Mouse (Mus musculus): Measurements from ENCODE around the gene Cdk6.
"Not testable (repeated sequence)": the region's sequence is repeated elsewhere in the genome, so short reads cannot be mapped to it uniquely, and the experiment has no call there.

The Cdk6 gene

DNA sequence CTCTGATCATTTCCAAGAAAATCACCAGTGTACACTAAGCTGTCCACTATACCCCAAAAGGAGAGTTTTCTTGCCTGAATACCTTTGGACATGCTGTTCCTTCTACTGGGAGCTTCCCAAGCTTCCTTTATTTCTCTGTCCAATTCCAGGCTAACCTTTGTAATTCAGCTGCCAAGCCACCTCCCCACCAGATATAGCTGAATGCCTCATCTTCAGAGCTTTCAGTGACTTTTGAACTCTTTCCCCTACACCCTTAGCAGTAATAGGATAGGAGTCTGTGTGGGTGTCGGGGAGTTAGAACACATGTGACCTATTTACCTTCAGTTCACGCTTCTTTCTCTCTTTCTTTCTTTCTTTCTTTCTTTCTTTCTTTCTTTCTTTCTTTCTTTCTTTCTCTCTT, 34.9 kb downstream of the Cdk6 start:
- DNase-seq (ENCODE audit: low spot score) = no peak

DNA sequence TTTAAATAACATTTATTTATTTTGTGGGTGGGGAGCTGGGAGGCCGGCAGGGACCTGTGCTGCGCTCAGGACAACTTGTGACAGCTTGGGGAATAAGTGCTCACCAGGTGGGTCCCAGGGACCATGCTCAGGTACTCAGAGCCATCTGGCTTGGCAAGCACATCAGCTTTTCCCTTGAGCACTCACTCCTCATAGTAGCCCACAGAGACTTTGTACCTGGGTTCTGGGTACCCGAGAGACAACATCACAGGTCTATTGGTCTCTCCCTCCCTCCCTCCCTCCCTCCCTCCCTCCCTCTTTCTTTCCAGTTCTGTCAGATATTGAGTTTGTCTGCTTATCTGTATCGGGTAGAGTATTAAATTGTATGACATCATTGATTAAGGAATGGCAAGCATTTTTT, 38.0 kb downstream of the Cdk6 start:
- no peak for DNase-seq (ENCODE audit: low spot score)

DNA sequence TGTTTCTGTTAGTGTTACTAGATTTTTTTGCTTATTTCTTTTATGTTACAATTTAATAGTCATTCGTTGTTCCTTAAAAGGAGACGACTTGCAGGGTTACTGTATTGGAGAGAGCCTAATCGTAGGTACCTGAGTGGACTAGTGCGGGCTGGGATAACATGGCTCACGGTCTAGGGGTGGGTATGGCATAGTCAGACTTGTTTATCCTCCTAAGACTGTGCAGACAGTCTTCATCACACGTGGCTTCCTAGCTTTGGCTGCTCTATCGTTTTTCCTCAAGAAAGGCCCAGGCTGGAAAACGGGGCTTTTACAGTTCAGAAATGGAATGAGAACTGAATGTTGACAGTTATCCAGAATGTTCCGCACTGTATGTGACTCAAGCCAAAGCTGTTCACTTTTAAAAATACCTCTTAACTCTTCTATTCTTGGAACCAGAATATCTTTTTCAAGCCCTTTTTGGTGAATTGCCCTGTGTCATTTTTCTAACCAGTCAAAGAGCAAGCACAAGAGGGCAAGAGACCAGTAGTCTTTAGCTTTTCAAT, 39.5 kb downstream of the Cdk6 start:
- DNase-seq (ENCODE audit: low spot score) = no peak

DNA sequence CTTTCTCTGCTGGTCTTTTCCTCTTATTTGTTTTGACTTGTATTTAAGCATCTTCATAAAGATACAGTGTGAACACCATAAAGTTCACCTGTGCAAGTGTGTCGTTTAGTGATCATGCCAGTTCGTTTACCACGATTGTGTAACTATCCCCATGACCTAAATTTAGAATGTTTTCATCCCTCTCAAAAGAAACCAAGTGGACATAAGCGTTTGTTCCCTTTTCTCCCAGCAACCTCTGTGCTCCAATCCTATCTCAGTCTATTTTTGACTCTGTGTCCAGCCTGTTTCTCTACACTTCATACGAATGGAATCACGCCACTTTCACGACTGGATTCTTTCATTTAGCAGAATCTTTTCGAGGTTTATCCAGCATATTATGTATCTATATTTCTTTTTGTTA, 40.5 kb downstream of the Cdk6 start:
- DNase-seq (ENCODE audit: low spot score) = no peak

DNA sequence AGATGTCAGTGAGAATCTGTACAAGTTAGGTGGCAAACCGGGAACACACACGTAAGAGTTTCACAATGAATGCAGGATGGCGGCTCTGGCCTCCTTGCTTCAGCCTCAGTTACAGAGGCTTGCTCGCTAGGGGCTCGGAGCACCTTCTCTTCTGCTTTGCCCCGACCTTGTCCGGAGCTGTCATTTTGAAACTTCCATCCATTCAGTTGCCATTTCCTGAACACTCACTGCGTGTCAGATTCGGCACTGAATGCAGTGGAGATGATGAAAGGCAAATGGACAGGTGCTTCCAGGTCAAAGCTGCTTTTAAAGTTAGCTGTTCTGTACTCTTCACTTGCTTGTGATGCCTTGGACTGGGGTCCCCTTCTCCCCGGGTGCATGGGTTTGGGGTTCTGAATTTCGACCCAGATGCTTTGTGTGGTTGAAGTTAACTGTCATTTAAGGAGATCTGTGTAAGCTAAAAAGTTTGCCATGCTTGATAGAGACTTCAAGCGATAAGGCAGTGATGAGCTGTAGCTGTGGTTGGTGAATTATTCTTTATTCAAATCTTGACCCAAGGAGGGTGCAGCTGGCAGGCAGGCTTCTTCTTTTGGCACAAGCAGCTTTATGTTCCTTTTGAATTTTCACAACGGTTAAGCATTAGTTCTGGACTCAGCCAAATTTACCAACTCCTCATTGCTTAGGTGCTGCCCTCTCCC, 41.2 kb downstream of the Cdk6 start:
- no peak for DNase-seq (ENCODE audit: low spot score)

DNA sequence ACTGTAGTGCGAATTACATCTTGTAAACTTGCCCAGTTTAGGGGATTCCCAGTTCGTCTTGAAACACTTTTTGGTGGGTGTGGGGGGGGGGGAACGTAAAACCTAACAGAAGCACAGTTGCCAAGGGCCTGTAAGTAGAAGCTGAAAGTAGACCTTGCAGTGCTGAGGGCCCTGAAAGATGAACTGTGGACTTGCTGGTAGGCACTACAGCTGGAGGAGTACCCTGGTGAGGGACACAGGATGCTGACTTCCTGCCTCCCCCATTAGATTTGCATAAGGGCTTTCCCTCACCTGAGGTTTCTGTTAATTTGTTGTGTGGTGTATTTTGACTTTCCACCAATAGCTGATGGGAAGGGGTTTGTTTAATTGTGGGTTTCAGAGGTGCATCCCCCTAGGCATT, 42.3 kb downstream of the Cdk6 start:
- DNase-seq (ENCODE audit: low spot score) = no peak

DNA sequence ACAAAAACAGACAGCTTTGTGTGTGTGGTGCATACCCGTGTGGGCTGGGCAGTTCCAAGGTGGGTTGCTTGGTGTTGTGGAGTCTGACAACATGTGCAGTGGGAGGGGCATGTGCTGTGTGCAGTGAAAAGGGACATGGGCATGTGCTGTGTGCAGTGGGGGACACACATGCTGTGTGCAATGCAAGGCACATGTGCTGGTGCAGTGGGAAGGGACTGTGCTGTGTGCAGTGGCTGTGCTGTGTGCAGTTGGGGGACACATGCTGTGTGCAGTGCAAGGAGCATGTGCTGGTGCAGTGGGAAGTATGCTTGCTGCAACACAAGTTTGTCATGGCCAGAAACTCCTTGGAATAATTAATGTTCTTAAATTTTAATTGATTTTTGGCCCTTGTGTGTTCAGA, 43.8 kb downstream of the Cdk6 start:
- no peak for DNase-seq (ENCODE audit: low spot score)

DNA sequence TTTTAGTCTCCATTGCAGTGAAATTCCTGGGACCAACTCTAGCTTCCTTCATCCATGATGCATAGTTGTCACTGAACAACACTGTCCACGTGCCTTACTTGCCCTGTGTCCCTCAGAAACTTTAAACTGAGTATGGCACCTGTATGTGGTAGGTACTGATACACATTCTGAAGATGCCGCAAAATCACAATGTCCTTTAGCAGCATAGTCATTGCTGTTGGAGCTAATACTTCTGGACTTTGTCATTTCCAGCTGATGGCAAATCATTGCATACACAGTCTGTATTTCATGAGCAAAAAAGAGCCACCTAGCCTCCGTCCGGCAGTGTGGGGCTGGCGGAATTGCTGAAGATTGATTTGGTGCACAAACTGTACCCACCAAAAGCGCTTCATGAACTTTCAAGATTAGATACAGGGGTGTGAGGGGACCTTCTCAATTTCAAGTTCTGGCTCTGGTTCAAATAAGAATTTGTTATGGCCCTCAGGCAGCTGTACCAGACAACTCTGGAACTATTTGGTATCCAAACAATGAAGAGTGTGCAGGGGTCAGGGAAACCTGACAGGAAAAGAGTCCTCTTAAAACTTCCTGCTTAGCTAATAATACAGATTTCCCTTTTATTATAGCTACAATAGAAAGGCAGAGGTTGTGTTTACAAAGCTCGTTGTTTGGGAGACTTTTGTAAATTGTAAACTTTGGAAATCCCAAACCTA, 44.9 kb downstream of the Cdk6 start:
- no peak for DNase-seq (ENCODE audit: low spot score)

DNA sequence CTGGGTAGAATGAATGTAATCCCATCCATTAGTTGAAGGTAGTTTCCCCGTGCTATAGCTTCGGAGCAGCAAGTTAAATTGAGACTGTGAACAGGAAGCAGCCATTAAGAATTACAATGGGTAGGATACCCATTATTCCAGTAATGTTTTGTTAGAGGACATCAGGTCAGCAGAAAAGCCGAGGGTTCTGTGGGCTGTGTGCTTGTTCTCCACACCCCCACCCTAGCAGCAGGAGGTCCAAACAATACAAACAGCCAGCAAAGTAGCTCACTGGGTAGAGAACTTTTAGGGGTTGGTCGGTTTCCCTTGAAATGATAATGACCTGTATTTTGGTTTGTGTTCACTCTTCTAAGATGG, 45.4 kb downstream of the Cdk6 start:
- no peak for DNase-seq (ENCODE audit: low spot score)

DNA sequence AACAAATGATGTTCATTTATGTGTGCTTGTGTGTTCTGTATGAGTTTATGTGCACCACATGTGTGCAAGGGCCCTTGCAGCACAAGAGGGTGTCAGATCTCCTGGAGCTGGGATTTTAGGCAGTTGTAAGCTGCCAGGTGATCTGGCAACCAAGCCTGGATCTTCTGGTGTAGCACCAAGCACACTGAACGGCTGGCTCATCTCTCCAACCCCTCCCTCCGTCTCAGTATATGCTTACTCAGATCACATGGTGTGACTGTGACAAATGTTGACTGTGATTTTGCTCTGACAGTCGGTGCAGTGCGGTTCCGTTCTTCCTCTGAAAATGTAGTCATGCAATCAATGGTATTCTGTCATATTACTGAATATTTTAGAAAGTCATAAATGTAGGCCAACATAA, 45.9 kb downstream of the Cdk6 start:
- no peak for DNase-seq (ENCODE audit: low spot score)

DNA sequence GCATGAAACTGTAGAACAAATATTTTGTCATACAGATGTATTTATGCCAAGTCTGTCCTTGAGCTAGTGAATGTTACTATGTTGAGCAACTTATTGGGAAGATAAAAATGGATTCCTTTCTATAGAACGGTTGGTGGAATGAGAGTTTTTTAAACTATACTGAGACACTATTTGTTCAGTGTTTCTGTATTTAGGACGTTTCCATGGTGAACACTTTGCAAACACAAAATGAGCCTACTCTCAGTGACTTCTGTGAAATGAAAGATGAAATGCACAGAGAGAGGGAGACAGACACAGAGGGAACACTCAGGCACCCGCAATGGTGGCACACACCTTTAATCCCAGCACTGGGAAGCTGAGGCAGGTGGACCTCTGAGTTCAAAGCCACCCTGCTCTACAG, 51.6 kb downstream of the Cdk6 start:
- no peak for DNase-seq (ENCODE audit: low spot score)

DNA sequence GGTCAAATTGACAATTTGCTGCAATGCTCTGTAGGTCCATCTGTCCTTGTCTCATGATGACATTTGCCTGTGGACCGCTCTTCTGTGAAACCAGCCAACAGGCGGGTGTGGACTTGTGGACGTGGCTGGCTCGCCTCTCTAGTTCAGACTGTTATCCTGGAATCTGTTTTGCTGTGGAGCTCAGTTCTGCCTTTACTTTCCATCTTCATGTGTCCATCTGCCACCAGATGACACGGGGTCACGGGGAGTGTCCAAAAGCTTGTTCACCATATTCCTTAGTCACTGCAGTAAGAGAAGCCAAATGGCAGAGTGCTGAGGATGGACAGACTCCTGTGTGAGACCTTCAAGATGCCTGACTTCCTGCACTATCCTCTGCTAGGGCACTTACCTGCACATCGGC, 52.9 kb downstream of the Cdk6 start:
- no peak for DNase-seq (ENCODE audit: low spot score)

DNA sequence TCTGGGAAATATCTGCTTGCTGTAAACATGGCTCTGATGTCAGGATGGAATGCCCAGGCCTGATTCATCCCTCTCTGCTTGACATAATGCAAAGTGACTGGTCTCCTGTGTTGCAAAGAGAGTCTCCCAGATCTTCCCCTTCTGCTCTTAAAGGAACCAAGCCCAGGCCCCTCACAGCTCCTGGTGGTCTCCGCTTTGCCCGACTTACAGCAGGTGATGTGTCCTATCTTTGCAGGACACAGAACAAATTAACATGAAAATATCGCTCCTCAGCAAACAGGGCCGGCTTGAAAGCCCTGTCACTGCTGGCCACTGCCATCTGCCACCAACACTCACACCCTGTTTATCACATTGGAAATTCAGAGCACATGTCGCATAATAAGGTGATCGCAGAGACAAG, 53.7 kb downstream of the Cdk6 start:
- no peak for DNase-seq (ENCODE audit: low spot score)

DNA sequence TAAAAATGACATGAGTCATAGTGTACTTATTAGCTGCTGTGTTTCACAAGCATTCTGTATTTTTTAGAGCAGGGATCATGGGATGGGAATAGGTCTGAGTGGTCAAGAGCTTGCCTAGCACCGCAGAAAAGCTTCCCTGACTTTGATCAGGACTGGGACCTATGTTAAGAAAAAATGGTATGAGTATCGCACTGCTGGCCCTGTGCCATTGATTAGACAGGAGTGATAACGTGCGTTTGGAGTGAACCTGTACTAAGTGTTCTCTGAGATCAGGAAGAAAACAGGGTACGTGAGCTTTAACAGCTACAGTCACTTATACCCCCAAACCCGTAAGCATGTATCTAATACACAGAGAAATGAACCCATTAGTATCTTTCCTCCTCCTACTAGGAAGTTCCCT, 54.9 kb downstream of the Cdk6 start:
- no peak for DNase-seq (ENCODE audit: low spot score)

DNA sequence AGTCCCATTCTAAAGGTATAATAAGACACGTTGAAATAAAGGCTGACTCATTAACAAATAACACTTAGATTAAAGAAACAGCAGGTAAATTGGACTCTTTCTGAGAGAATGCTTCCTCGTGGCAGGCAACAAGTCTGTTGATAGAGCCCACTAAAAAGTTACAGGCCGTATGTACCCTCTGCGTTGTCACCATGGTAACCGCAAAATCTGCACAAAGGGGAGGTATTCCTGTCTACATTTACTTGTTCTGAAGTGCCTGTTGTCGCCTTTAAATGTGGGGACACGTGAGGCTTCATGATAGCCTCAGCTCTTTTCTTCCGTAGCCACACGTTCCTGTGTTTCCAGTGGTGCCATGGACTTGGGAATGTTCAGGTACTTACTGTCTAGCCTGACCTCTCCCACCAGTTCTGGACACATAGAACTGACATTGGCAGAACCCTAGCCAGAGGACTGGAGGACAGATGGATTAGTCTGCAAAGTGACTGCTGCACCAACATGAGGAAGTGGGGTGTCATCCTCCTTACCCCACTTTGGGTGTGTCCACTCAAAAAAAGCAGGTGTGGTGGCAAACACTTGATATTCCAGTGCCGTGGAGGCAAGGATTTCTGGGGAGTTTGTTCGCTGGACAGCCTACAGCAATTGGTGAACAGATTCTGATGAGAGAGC, 55.8 kb downstream of the Cdk6 start:
- DNase-seq (ENCODE audit: low spot score) = no peak

DNA sequence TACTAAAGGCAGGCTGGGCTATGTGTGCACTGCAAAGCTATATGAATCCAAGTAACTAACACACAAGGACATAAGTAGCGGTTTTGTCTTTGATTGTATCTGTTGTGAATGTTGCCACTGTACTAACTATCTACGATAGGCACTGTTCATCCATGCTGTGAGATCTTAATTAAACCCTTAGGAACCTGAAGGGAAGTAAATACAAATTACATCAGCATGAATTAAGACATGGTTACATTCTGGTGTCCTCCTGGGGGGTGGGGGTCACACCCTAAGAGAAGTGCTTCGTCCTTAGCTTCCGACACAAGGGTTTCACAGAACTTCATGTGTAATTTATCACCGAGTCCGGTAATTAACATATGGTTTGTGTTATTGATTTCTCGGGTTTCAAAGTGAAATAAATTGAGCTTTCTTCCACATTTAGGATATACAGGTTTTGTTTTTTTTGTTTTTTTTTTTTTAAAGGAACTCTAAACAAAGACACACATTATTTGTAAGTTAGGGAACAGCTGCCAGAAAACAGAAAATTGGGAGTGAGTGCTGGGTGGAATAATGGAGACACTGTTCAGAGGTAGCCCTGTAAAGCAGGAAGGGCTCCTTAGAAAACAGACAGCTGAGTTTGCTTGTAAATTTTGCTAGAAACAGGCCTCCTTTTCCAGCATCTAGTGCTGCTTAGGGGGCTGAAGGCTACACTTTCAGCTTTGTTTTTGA, 58.7 kb downstream of the Cdk6 start:
- DNase-seq (ENCODE audit: low spot score) = no peak

DNA sequence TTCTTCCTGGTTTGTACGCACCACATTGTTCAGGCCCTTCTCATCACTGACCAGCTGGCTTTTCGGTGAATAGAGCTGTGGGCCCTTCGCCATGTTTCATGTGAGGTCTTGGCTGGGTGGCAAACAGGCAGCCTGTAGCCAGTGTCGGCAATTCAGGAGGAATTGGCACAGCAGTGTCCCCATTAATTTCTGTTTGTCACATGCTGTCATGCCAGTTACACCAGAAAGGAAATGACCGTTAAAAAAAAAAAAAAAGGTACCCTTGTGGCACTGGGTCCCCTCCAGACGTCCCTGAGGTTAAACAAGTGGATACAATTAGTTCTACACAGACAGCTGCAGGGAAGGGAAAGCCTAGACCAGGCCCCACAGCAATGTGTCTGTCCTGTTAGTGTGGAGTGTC, 63.8 kb downstream of the Cdk6 start:
- no peak for DNase-seq (ENCODE audit: low spot score)

DNA sequence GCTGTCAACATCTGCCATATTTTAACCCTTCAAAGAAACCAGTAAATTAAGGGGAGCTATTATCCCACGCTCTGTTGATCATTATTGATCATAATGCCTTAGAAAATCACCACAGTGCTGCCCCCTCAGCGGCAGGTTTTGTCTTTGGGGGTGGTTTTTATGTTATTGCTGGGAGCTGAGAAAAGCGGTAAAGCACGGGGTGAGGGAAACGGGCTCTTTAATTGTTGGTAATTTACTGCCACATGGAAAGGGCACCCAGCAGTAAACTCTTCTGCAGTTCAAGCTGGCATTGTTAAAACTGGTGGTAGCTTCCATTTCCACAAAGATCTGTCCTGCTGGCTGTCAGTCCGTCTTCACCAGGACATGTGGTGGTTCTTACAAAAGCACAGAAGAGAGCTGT, 64.2 kb downstream of the Cdk6 start:
- DNase-seq (ENCODE audit: low spot score) = no peak

DNA sequence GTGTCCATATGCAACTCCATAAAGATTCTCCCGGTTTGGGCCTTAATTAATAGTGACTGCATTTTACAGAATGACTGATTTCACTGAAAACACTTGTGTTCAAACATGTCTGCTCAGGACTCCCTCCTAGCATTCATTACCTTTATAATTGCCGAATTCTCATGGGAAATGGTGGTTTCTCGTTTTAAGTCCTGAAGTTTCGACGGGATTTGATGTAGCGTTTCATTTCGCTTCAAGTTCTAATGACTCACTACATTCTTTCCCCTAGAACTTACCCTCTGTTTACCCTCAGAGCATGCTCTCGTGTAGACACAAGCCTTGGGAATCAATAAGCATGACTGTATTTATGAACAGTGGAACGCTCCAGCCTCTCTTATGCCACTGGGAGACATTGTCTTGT, 66.6 kb downstream of the Cdk6 start:
- no peak for DNase-seq (ENCODE audit: low spot score)

DNA sequence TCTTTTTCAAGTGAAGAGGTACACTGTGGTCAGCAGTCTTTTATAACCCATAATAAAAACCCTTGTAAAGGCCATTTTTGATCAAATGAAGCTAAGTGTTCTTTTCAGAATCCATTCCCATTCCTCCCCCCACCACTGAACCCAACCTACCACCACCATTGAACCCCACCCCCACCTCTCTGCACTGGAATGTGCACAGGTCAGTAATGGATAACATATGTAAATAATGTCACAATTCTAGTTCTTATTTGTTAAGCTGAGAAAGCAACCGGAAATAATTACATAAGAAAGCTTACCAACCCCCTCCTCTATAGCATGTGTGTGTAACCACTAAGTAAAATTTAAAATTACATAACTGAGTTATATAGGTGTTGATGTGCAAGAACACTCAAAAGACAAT, 76.9 kb downstream of the Cdk6 start:
- DNase-seq (ENCODE audit: low spot score) = not testable (repeated sequence)

DNA sequence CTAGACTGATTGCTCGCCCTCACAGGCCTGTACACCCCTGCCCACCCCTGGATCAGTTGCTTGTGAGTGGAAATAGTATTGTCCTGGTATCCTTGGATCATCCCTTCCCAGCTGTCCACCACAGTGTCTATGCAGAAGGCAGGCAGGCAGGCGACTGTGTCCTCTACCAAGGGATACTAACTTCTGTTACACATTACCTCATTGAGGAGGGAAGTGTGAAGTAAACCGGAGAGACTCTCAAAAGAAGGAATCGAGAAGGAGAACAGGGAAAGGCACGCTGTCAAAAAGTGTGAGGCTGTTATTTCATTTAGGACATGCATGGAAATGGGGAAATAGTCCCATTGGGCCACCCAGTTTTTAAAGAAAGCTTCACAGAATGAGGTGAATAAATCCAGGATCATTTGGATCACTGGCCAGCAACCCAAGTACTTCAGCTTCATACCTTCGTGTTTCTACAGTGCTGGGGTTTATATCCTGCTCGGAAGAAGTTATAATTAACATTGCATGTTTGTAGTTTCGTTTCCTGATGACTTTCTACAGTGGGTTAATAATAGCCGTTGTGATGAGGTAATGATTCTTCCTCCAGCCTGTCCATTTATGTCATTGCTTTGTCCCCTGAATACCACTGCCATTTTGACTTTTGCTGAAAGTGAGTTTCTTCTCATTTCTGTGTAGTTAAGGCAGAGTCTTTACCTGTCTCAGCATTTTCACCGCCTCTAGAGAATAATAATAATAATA, 79.0 kb downstream of the Cdk6 start:
- DNase-seq (ENCODE audit: low spot score) = no peak

DNA sequence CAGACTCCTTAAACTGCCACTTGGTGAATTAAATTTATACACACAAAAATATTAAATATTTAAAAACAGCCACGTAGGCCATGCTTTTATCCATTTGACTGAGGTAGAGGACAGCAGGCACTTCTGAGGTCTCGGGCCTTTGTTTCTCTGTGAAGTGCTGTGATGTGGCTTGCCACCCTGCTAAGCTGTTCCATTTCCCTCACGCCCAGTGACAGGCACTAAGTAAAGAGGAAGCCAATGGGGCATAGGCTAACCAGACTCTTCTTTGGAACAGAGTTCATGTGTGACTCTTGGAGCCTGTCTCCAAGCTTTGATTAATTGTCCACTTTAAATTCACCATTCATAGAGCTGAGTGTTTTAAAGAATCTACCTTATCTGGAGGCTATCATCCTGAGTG, 79.5 kb downstream of the Cdk6 start:
- DNase-seq (ENCODE audit: low spot score) = no peak
